In genomic region chr1:37639101-37639500, GRCm38 (mm10) we compare ENCODE assay signal across 8 mouse cellular contexts.
DNase-seq lines count a peak whose midpoint lies in the region; ATAC-seq and TF ChIP-seq lines count a peak whose summit lies in the region.

No protein-coding gene starts in this region.

- H3K4me1 ChIP-seq in cerebellum, adult 2 months (ENCODE audit: control insufficient read depth, insufficient read depth, low read length) = no peaks in the 10 kb centered on the region
- no peaks in the 10 kb centered on the region for H3K4me1 ChIP-seq in lung, postnatal 0 days (ENCODE audit: insufficient read depth, low read depth, low read length)

- peak overlapping the region; percentile 28 for H3K4me3 ChIP-seq in cerebellum, adult 2 months (replicated peaks; ENCODE audit: insufficient read depth, low read depth, low read length)
- no peak overlapping the region for H3K4me3 ChIP-seq in lung, postnatal 0 days (ENCODE audit: low read depth, low read length)

- peak; percentile 94 for TF ChIP-seq CTCF in cerebellum, adult 2 months (IDR thresholded peaks at IDR 0.05; ENCODE audit: borderline replicate concordance, insufficient read depth, low read depth, low read length)
- TF ChIP-seq CTCF in lung, postnatal 0 days (IDR thresholded peaks at IDR 0.05) = peak; percentile 91

- 8% methylated on average over 10 of the region's 10 CpGs for WGBS in cerebellum, adult 2 months
- 8% methylated on average over 10 of the region's 10 CpGs for WGBS in lung, postnatal 0 days

- peak; percentile 76 for DNase-seq in MN1 (ENCODE audit: low spot score)
- DNase-seq in cerebellum, adult 2 months = peak; percentile 76 to 87
- peak; percentile 81 for DNase-seq in layer of hippocampus, adult 9-11 months
- peak; percentile 84 for DNase-seq in lung, postnatal 0 days (ENCODE audit: low spot score)
- peak; percentile 57 for DNase-seq in ovary, postnatal 36 days (ENCODE audit: low spot score)
- DNase-seq in thymus, postnatal 36 days = peak; percentile 73 to 76

- H3K27ac ChIP-seq in cerebellum, adult 2 months (ENCODE audit: insufficient read depth, low read length) = no peak overlapping the region
- no peak overlapping the region for H3K27ac ChIP-seq in lung, postnatal 0 days (ENCODE audit: low read length)

- H3K36me3 ChIP-seq in lung, postnatal 0 days (ENCODE audit: insufficient read depth, low read length) = no peaks in the 10 kb centered on the region

- no peak overlapping the region for H3K9ac ChIP-seq in lung, postnatal 0 days (replicated peaks; ENCODE audit: low read depth)

- TF ChIP-seq EP300 in lung, postnatal 0 days (IDR thresholded peaks at IDR 0.05) = no peak

- no peak for TF ChIP-seq POLR2A in cerebellum, adult 2 months (IDR thresholded peaks at IDR 0.05; ENCODE audit: borderline replicate concordance, insufficient read depth, low read length)

- H3K27me3 ChIP-seq in cerebellum, adult 2 months (ENCODE audit: control insufficient read depth, insufficient read depth, low read length) = no peaks in the 10 kb centered on the region
- no peaks in the 10 kb centered on the region for H3K27me3 ChIP-seq in lung, postnatal 0 days (replicated peaks; ENCODE audit: insufficient read depth, low read length)

- ATAC-seq in frontal cortex, adult (ENCODE audit: low TSS enrichment) = peak; percentile 94
- peak; percentile 85 to 87 for ATAC-seq in hematopoietic stem cell, adult 5-6 weeks (replicated peaks in 1 of 2; ENCODE audit: insufficient read depth in 1 of 2, low FRiP score in 2 of 2, low TSS enrichment in 1 of 2, low read depth in 1 of 2, poor library complexity in 2 of 2, severe bottlenecking in 2 of 2)
- peak; percentile 68 for ATAC-seq in lung, postnatal 0 days

- H3K9me3 ChIP-seq in lung, postnatal 0 days (ENCODE audit: low read length) = no peaks in the 10 kb centered on the region

- peak overlapping the region; percentile 41; the same call in 1 of the 2 replicates for H3K4me2 ChIP-seq in lung, postnatal 0 days (replicated peaks; ENCODE audit: low read depth, low read length)
